Mouse (Mus musculus): Measurements from ENCODE around the gene Lrrc4. TPM values are rescaled to one million over a fixed set of nuclear protein-coding genes. Genes with fewer than 3 reads are reported as not detected.

The Lrrc4 gene
- total and polyA plus RNA-seq, 3 experiments: 0.11 TPM; not detected in 2

DNA sequence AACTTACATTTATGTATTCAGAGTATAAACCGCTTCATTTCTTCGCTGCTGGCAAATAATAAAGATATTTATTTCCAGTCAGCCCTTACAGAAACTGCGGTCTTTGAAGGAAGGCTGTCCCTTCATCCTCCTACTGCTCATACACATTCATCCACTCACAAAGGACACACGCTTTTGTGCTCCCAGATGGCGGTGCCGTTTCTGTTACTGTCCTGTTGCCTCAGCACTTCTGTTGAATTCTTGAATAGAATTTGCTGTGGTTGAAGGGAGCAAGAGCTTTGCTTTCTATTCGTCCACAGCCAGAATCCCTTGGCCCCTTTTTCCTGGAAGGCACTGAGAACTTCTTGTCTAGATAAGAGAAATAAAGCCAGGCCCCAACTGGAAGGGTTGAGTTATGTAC, 85.7 kb downstream of the Lrrc4 start:
- peaks cover 87% of the 10 kb centered on the region for H3K36me3 ChIP-seq (replicated peaks)
- ATAC-seq (ENCODE audit: extremely low read depth, insufficient number of reproducible peaks, low FRiP score, poor library complexity, severe bottlenecking) (no peak), DNase-seq (ENCODE audit: low spot score) (no peak)
- no peaks in the 10 kb centered on the region for H3K27me3 ChIP-seq (ENCODE audit: insufficient read depth, low read length)
- no peak for TF ChIP-seq POLR2AphosphoS5 (IDR thresholded peaks at IDR 0.05; ENCODE audit: insufficient replicate concordance, low read depth, low read length)
- TF ChIP-seq GATA1 (IDR thresholded peaks at IDR 0.05; ENCODE audit: borderline replicate concordance, low read length): no peak
- TF ChIP-seq CTCF (IDR thresholded peaks at IDR 0.05; ENCODE audit: low read depth, low read length): no peak
- TF ChIP-seq GATA2 (IDR thresholded peaks at IDR 0.05; ENCODE audit: borderline replicate concordance, low read depth, low read length): no peak
- TF ChIP-seq TAL1 (conservative IDR thresholded peaks at IDR 0.05; ENCODE audit: low read depth, low read length): no peak
- no peaks in the 10 kb centered on the region for H3K9me3 ChIP-seq (replicated peaks)
- H3K4me3 ChIP-seq (ENCODE audit: low read depth, low read length): no peak overlapping the region
- H3K4me1 ChIP-seq (ENCODE audit: insufficient read depth, low read depth, low read length): peaks cover 4% of the 10 kb centered on the region; the same call in 1 of the 2 replicates

DNA sequence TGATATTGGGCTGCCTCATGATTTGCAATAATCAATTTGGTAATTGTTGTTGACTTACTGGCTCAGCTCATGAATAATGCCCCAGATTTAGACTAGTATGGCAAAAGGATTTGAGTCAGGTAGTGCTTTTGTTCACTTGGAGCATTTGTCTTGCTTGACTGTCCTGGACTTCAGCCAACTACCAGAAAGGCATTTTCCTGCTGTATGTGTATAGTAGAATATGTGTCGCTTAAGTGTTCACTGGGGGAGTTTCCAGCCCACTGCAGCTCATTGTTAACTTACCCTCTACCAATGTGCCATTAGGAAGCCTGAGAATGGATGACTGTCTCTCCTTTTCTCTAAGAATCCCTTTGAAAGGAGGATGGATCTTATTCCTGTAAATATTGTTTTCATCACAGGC, 88.0 kb downstream of the Lrrc4 start:
- no peak for DNase-seq (ENCODE audit: low spot score)
- peaks cover 86% of the 10 kb centered on the region for H3K36me3 ChIP-seq (replicated peaks)

DNA sequence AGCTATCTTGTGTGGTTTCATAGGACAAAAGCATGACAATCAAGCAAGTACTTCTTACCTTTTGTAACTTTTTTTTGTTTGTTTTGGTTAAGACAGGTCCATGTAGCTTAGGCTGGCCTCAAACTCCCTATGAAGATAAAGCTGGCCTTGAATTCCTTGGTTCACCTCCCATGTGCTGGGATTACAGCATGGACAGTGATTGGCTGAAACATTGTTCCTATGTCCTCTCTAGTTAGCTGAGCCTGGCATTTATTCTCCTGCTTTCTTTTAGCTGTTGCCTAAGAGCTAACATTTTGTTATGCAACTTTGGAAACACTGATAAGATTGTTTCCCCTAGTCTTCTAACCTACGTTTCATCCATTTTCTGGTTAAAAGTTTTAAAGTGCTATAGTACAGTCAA, 93.9 kb downstream of the Lrrc4 start:
- DNase-seq (ENCODE audit: low spot score) (no peak), ATAC-seq (ENCODE audit: extremely low read depth, insufficient number of reproducible peaks, low FRiP score, poor library complexity, severe bottlenecking) (no peak)
- Histone ChIP-seq H3K4me1 (ENCODE audit: insufficient read depth, low read depth, low read length) (peaks cover 17% of the 10 kb centered on the region), H3K9me3 (replicated peaks) (no peaks in the 10 kb centered on the region), H3K36me3 (replicated peaks) (peaks cover 50% of the 10 kb centered on the region), H3K27me3 (ENCODE audit: insufficient read depth, low read length) (no peaks in the 10 kb centered on the region), H3K4me3 (ENCODE audit: low read depth, low read length) (no peak overlapping the region)
- TF ChIP-seq TAL1 (conservative IDR thresholded peaks at IDR 0.05; ENCODE audit: low read depth, low read length): no peak
- no peak for TF ChIP-seq GATA2 (IDR thresholded peaks at IDR 0.05; ENCODE audit: borderline replicate concordance, low read depth, low read length)
- no peak for TF ChIP-seq POLR2AphosphoS5 (IDR thresholded peaks at IDR 0.05; ENCODE audit: insufficient replicate concordance, low read depth, low read length)
- TF ChIP-seq GATA1 (IDR thresholded peaks at IDR 0.05; ENCODE audit: borderline replicate concordance, low read length): no peak
- TF ChIP-seq CTCF (IDR thresholded peaks at IDR 0.05; ENCODE audit: low read depth, low read length): no peak

More for the DNA sequence above, 88.0 kb downstream of the Lrrc4 start:
- Histone ChIP-seq H3K27me3 (ENCODE audit: insufficient read depth, low read length) (no peaks in the 10 kb centered on the region), H3K4me3 (ENCODE audit: low read depth, low read length) (no peak overlapping the region), H3K9me3 (replicated peaks) (no peaks in the 10 kb centered on the region), H3K4me1 (ENCODE audit: insufficient read depth, low read depth, low read length) (peaks cover 4% of the 10 kb centered on the region; the same call in 1 of the 2 replicates)
- no peak for TF ChIP-seq CTCF (IDR thresholded peaks at IDR 0.05; ENCODE audit: low read depth, low read length)
- TF ChIP-seq POLR2AphosphoS5 (IDR thresholded peaks at IDR 0.05; ENCODE audit: insufficient replicate concordance, low read depth, low read length): no peak
- no peak for TF ChIP-seq GATA1 (IDR thresholded peaks at IDR 0.05; ENCODE audit: borderline replicate concordance, low read length)
- no peak for TF ChIP-seq GATA2 (IDR thresholded peaks at IDR 0.05; ENCODE audit: borderline replicate concordance, low read depth, low read length)
- TF ChIP-seq TAL1 (conservative IDR thresholded peaks at IDR 0.05; ENCODE audit: low read depth, low read length): no peak
- ATAC-seq (ENCODE audit: extremely low read depth, insufficient number of reproducible peaks, low FRiP score, poor library complexity, severe bottlenecking): no peak

DNA sequence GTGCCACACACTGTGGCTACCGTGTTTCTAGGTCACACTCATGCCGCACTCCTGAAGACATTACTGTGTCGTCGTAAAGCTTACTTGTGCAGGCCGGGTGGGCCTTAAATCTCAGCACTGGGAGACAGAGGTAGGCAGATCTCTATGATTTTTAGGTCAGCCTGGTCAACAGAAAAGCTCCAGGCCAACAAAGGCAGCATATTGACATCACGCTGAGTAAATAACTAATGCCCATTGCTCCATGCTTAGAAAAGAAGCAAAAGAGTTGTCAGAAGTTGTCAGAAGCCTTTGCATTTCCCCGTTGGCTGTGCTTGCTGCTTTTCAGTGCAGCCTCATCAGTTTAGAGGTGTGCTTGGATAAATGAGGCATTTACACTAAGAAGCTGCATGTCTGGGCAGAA, 94.9 kb downstream of the Lrrc4 start:
- Histone ChIP-seq H3K4me3 (ENCODE audit: low read depth, low read length) (no peak overlapping the region), H3K36me3 (replicated peaks) (peaks cover 50% of the 10 kb centered on the region), H3K9me3 (replicated peaks) (no peaks in the 10 kb centered on the region), H3K4me1 (ENCODE audit: insufficient read depth, low read depth, low read length) (peaks cover 17% of the 10 kb centered on the region), H3K27me3 (ENCODE audit: insufficient read depth, low read length) (no peaks in the 10 kb centered on the region)
- no peak for TF ChIP-seq CTCF (IDR thresholded peaks at IDR 0.05; ENCODE audit: low read depth, low read length)
- no peak for TF ChIP-seq GATA2 (IDR thresholded peaks at IDR 0.05; ENCODE audit: borderline replicate concordance, low read depth, low read length)
- no peak for TF ChIP-seq TAL1 (conservative IDR thresholded peaks at IDR 0.05; ENCODE audit: low read depth, low read length)
- TF ChIP-seq POLR2AphosphoS5 (IDR thresholded peaks at IDR 0.05; ENCODE audit: insufficient replicate concordance, low read depth, low read length): no peak
- TF ChIP-seq GATA1 (IDR thresholded peaks at IDR 0.05; ENCODE audit: borderline replicate concordance, low read length): no peak
- no peak for DNase-seq (ENCODE audit: low spot score)
- no peak for ATAC-seq (ENCODE audit: extremely low read depth, insufficient number of reproducible peaks, low FRiP score, poor library complexity, severe bottlenecking)

DNA sequence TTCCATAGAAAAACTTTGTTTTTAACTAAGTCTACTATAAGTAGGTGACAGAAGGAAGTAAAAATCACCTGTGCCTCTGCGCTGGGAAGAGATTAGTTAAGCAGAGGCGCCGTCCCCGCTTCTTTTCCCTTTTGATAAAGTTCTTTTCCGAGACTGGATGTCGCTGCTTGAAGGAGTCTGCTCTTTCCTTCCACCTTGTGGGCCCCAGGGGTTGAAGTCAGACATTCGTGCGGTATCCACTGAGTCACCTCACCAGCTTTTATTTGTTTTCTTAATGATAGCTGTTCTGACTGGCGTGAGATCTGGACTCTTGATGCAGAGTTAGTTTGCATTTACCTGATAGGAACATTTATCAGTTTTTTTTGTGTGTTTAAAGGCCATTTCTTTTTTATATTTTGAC, 96.4 kb downstream of the Lrrc4 start:
- H3K36me3 ChIP-seq (replicated peaks): peaks cover 50% of the 10 kb centered on the region
- H3K27me3 ChIP-seq (ENCODE audit: insufficient read depth, low read length): no peaks in the 10 kb centered on the region
- DNase-seq (ENCODE audit: low spot score) (no peak), ATAC-seq (ENCODE audit: extremely low read depth, insufficient number of reproducible peaks, low FRiP score, poor library complexity, severe bottlenecking) (no peak)
- no peak overlapping the region for H3K4me3 ChIP-seq (ENCODE audit: low read depth, low read length)
- TF ChIP-seq GATA2 (IDR thresholded peaks at IDR 0.05; ENCODE audit: borderline replicate concordance, low read depth, low read length) (no peak), TAL1 (conservative IDR thresholded peaks at IDR 0.05; ENCODE audit: low read depth, low read length) (no peak), POLR2AphosphoS5 (IDR thresholded peaks at IDR 0.05; ENCODE audit: insufficient replicate concordance, low read depth, low read length) (no peak), GATA1 (IDR thresholded peaks at IDR 0.05; ENCODE audit: borderline replicate concordance, low read length) (no peak), CTCF (IDR thresholded peaks at IDR 0.05; ENCODE audit: low read depth, low read length) (no peak)
- peaks cover 17% of the 10 kb centered on the region for H3K4me1 ChIP-seq (ENCODE audit: insufficient read depth, low read depth, low read length)
- no peaks in the 10 kb centered on the region for H3K9me3 ChIP-seq (replicated peaks)

DNA sequence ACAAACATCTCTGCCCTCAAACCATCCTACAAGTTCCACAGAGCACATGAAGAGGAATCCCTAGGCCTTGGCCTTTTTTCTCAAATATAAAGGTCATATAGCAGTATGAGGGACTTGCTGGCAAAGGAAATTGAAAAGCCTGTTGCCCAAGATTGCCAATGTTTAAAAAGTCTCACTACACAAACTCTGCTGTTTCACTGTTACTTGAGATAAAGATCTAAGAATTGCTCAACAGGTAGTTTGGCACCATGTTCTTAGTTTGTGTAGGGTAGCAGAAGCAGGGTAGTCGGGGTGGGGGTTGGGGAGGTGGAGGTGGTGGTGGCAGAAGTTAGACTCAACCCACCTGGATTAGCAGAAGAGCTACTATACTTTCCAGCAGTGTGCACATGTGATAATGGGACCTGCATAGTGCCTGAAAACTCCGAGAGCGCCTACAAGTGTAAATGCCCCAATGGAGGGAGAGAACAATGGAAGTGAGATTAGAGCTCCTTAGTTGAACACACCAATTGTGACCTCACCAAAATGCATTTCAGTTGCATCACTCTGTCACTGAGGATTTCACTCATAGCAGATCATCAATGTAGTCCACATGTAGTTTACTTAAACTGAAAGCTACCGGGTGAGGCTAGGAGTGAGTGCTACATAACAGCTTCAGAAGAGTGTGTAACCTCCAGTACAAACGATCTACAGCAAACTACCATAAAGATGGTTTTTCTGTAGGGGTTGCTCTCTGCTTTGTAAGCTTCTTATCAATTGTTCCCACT, 97.5 kb downstream of the Lrrc4 start:
- H3K9me3 ChIP-seq (replicated peaks): no peaks in the 10 kb centered on the region
- TF ChIP-seq GATA2 (IDR thresholded peaks at IDR 0.05; ENCODE audit: borderline replicate concordance, low read depth, low read length) (no peak), GATA1 (IDR thresholded peaks at IDR 0.05; ENCODE audit: borderline replicate concordance, low read length) (no peak), TAL1 (conservative IDR thresholded peaks at IDR 0.05; ENCODE audit: low read depth, low read length) (no peak), POLR2AphosphoS5 (IDR thresholded peaks at IDR 0.05; ENCODE audit: insufficient replicate concordance, low read depth, low read length) (no peak)
- H3K36me3 ChIP-seq (replicated peaks): peaks cover 50% of the 10 kb centered on the region
- no peak for ATAC-seq (ENCODE audit: extremely low read depth, insufficient number of reproducible peaks, low FRiP score, poor library complexity, severe bottlenecking)
- peaks cover 24% of the 10 kb centered on the region for H3K4me1 ChIP-seq (ENCODE audit: insufficient read depth, low read depth, low read length)
- H3K27me3 ChIP-seq (ENCODE audit: insufficient read depth, low read length): no peaks in the 10 kb centered on the region
- DNase-seq (ENCODE audit: low spot score): no peak
- no peak overlapping the region for H3K4me3 ChIP-seq (ENCODE audit: low read depth, low read length)
